Mouse (Mus musculus) intestine, embryonic 14.5 days (tissue): ENCODE data around the gene Has3. TPM values are rescaled to one million over a fixed set of nuclear protein-coding genes. Genes with fewer than 3 reads are reported as not detected.
"Not testable (repeated sequence)": the region's sequence is repeated elsewhere in the genome, so short reads cannot be mapped to it uniquely, and the experiment has no call there.

Experiments used
- ATAC-seq: fragments of 200-750 bp; cut with Nextera tagmentation; replicated peaks from 2 replicates; pipeline ENCODE4 v1.8.0; 2017; ENCODE audit warnings: low read depth, moderate number of reproducible peaks, moderate TSS enrichment, moderate library complexity; ENCODE audit not compliant: low FRiP score, low TSS enrichment
- DNase-seq: peaks from one replicate; pipeline ENCODE4 v3.0.0-alpha.2; 2018; ENCODE audit warnings: low spot score
- H3K27ac ChIP-seq: fragments of 300-500 bp; sonication (generic); 2 replicates; pipeline ENCODE4 v1.5.1; 2014; ENCODE audit warnings: low read depth, mild to moderate bottlenecking, control low read depth
- H3K27me3 ChIP-seq: fragments of 300-500 bp; sonication (generic); replicated peaks from 2 replicates; pipeline ENCODE4 v1.6.1; 2014; ENCODE audit warnings: low read length, control low read depth; ENCODE audit not compliant: control insufficient read depth, insufficient read depth
- H3K36me3 ChIP-seq: fragments of 300-500 bp; sonication (generic); 2 replicates; pipeline ENCODE4 v1.6.1; 2014; ENCODE audit warnings: low read length, control low read depth; ENCODE audit not compliant: control insufficient read depth, insufficient read depth
- H3K4me1 ChIP-seq: fragments of 300-500 bp; sonication (generic); replicated peaks from 2 replicates; pipeline ENCODE4 v1.6.1; 2014; ENCODE audit warnings: low read length, control low read depth, mixed read lengths; ENCODE audit not compliant: control insufficient read depth, insufficient read depth
- H3K4me2 ChIP-seq: fragments of 300-500 bp; sonication (generic); 2 replicates; pipeline ENCODE4 v1.6.1; 2014; ENCODE audit warnings: low read length
- H3K4me3 ChIP-seq: fragments of 300-500 bp; sonication (generic); 2 replicates; pipeline ENCODE4 v1.5.1; 2014; ENCODE audit warnings: low read depth, low read length, control low read depth, mixed read lengths
- H3K9ac ChIP-seq: fragments of 300-500 bp; sonication (generic); 2 replicates; pipeline ENCODE4 v1.6.1; 2014; ENCODE audit warnings: mild to moderate bottlenecking, low read length
- H3K9me3 ChIP-seq: fragments of 300-500 bp; sonication (generic); 2 replicates; pipeline ENCODE4 v1.6.1; 2016; ENCODE audit warnings: low read length, control low read depth; ENCODE audit not compliant: control insufficient read depth
- whole genome bisulfite sequencing: fragments of 180-500 bp; shearing (Covaris S2); extraction: QIAGEN DNeasy Blood & Tissue Kit; methylation state at CpG from one replicate; pipeline ENCODE4 v1.1.7; 2014; 5-methylcytosine and 5-hydroxymethylcytosine counted together
- polyA plus RNA-seq: library from polyadenylated mRNA; unstranded; fragments of >200 nt; fragmentation: Nextera tagmentation; extraction: Ambion mirVana; gene quantifications from 2 replicates; pipeline ENCODE4 v1.2.1, GENCODE M21; 2014

Gene Has3
- polyA plus RNA-seq, 1 experiment from 2014 or later: 0.14 TPM

GRCm38 (mm10) chr8:106872454-106873034 is 2.5 kb downstream of the Has3 start:
- no peak for DNase-seq
- Histone ChIP-seq H3K27ac (no peak overlapping the region), H3K4me2 (peak overlapping the region; percentile 100), H3K9ac (peak overlapping the region; percentile 14; the same call in 1 of the 2 replicates), H3K4me3 (peak overlapping the region; percentile 28), H3K27me3 (peaks cover 46% of the 10 kb centered on the region), H3K36me3 (peaks cover 24% of the 10 kb centered on the region), H3K4me1 (peaks cover 20% of the 10 kb centered on the region), H3K9me3 (no peaks in the 10 kb centered on the region)
- no peak for ATAC-seq
- 17% methylated on average over 8 of the region's 8 CpGs for whole genome bisulfite sequencing

- DNase-seq (no peak), ATAC-seq (no peak)
- Histone ChIP-seq H3K4me1 (no peaks in the 10 kb centered on the region), H3K36me3 (peaks cover 85% of the 10 kb centered on the region), H3K9ac (no peak overlapping the region), H3K9me3 (no peaks in the 10 kb centered on the region), H3K4me2 (no peak overlapping the region), H3K27me3 (no peaks in the 10 kb centered on the region), H3K27ac (no peak overlapping the region), H3K4me3 (no peak overlapping the region)
- 91% methylated on average over 8 of the region's 8 CpGs for WGBS
Measured at GRCm38 (mm10) chr8:106880121-106880707, 10.2 kb downstream of the Has3 start.

GRCm38 (mm10) chr8:106884094-106884493 is 14.1 kb downstream of the Has3 start:
- DNase-seq, H3K27me3 ChIP-seq, ATAC-seq, H3K9ac ChIP-seq, H3K4me3 ChIP-seq, H3K9me3 ChIP-seq, H3K27ac ChIP-seq, H3K4me2 ChIP-seq, H3K4me1 ChIP-seq: not testable (repeated sequence)
- 95% methylated on average over 11 of the region's 11 CpGs for WGBS
- H3K36me3 ChIP-seq: peaks cover 78% of the 10 kb centered on the region

DNA sequence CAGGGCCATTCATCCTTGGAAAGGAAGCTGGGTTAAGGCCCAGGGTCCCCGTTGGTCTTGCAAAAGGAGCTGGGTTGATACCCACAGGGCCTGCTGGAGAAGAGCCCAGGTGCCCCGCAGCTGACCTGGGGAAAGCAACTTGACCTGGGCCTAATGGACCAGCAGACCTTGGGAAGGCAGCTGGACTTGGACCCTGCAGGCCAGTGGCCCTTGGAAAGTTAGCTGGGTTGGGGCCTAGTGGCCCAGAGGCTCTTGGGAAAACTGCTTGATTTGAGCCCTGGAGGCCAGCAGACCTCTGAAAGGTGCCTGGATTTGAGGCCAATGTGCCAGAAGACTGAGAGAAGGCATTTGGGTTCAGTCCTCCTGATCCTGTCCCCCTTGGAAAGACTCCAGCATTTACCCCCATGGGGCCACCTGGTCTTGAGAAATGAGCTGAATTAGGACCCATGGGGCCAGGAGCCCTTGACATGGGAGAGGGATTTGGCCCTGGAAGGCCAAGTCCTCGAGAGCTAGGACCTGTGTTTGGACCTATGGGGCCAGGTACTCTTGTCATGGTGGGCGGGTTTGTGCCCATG is 14.9 kb downstream of the Has3 start:
- WGBS: 92% methylated on average over 4 of the region's 4 CpGs
- not testable (repeated sequence) for H3K4me3 ChIP-seq, H3K27ac ChIP-seq, H3K4me2 ChIP-seq, H3K9me3 ChIP-seq, ATAC-seq, H3K4me1 ChIP-seq, H3K9ac ChIP-seq, H3K27me3 ChIP-seq, DNase-seq
- peaks cover 70% of the 10 kb centered on the region for H3K36me3 ChIP-seq

GRCm38 (mm10) chr8:106887336-106888189 is 17.5 kb downstream of the Has3 start:
- Histone ChIP-seq H3K4me3 (no peak overlapping the region), H3K9me3 (no peaks in the 10 kb centered on the region), H3K9ac (no peak overlapping the region), H3K4me1 (peaks cover 10% of the 10 kb centered on the region; the same call in 1 of the 2 replicates), H3K36me3 (peaks cover 44% of the 10 kb centered on the region), H3K27me3 (no peaks in the 10 kb centered on the region), H3K4me2 (no peak overlapping the region), H3K27ac (no peak overlapping the region)
- peak; percentile 45; the same call in 1 of the 2 replicates for ATAC-seq
- peak; percentile 87 for DNase-seq
- 54% methylated on average over 5 of the region's 5 CpGs for WGBS

DNA sequence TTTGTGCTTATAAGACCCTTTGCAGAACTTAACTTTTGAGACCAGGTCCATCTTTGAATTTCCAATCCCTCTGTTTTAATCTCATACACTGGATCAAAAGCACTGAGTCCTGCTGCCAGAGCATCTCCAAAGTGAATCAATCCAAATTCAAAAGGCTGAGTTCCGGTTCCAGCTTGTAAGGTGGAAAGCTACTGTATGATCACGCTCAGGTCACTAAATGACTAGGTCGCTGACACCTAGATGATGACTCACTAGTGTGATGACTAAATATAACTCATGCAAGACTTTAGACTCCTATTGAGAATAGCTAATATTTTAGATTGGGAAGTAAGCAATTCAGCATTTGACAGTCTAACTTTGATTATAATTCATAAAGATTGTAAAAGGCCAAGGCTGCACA is 18.8 kb downstream of the Has3 start:
- no peak overlapping the region for H3K4me2 ChIP-seq
- DNase-seq (no peak), ATAC-seq (no peak)
- 86% methylated on average over 3 of the region's 3 CpGs for WGBS
- H3K4me3 ChIP-seq: no peak overlapping the region
- no peaks in the 10 kb centered on the region for H3K9me3 ChIP-seq
- H3K4me1 ChIP-seq: peaks cover 10% of the 10 kb centered on the region; the same call in 1 of the 2 replicates
- no peak overlapping the region for H3K27ac ChIP-seq
- H3K9ac ChIP-seq: no peak overlapping the region
- peaks cover 33% of the 10 kb centered on the region for H3K36me3 ChIP-seq
- H3K27me3 ChIP-seq: no peaks in the 10 kb centered on the region

- H3K27me3 ChIP-seq: no peaks in the 10 kb centered on the region
Measured at GRCm38 (mm10) chr8:106892210-106892805, 22.3 kb downstream of the Has3 start.

More at GRCm38 (mm10) chr8:106892210-106892805, 22.3 kb downstream of the Has3 start:
- Histone ChIP-seq H3K36me3 (peaks cover 25% of the 10 kb centered on the region), H3K27ac (peak overlapping the region; percentile 96), H3K4me2 (peak overlapping the region; percentile 81), H3K9me3 (no peaks in the 10 kb centered on the region), H3K4me1 (peaks cover 14% of the 10 kb centered on the region; the same call in 1 of the 2 replicates), H3K9ac (peak overlapping the region; percentile 95), H3K4me3 (peak overlapping the region; percentile 89)
- WGBS: under 1% methylated on average over 15 of the region's 15 CpGs
- DNase-seq (peak; percentile 77), ATAC-seq (0 out of 2 replicates have a peak, but pooled peaks have one; percentile 30)
